Mouse (Mus musculus) heart, embryonic 12.5 days (tissue): ENCODE data around the gene Rnf24. TPM values are rescaled to one million over a fixed set of nuclear protein-coding genes. Genes with fewer than 3 reads are reported as not detected.

Experiments used
- ATAC-seq: fragments of 200-750 bp; cut with Nextera tagmentation; 2 replicates; pipeline ENCODE4 v1.8.0; 2017; ENCODE audit warnings: moderate TSS enrichment, moderate library complexity; ENCODE audit not compliant: insufficient number of reproducible peaks, low FRiP score
- H3K27ac ChIP-seq: fragments of 300-500 bp; sonication (generic); 2 replicates; pipeline ENCODE4 v1.5.1; 2016; ENCODE audit warnings: mild to moderate bottlenecking, moderate library complexity; ENCODE audit not compliant: poor library complexity, severe bottlenecking
- H3K27me3 ChIP-seq: fragments of 300-500 bp; sonication (generic); replicated peaks from 2 replicates; pipeline ENCODE4 v1.6.1; 2016; ENCODE audit warnings: mild to moderate bottlenecking, moderate library complexity
- H3K36me3 ChIP-seq: fragments of 300-500 bp; sonication (generic); 2 replicates; pipeline ENCODE4 v1.6.1; 2016; ENCODE audit warnings: mild to moderate bottlenecking, moderate library complexity
- H3K4me1 ChIP-seq: fragments of 300-500 bp; sonication (generic); replicated peaks from 2 replicates; pipeline ENCODE4 v1.6.1; 2016; ENCODE audit warnings: mild to moderate bottlenecking
- H3K4me2 ChIP-seq: fragments of 300-500 bp; sonication (generic); 2 replicates; pipeline ENCODE4 v1.6.1; 2016; ENCODE audit warnings: mild to moderate bottlenecking, moderate library complexity
- H3K4me3 ChIP-seq: fragments of 300-500 bp; sonication (generic); 2 replicates; pipeline ENCODE4 v1.5.1; 2016; ENCODE audit warnings: mild to moderate bottlenecking
- H3K9ac ChIP-seq: fragments of 300-500 bp; sonication (generic); 2 replicates; pipeline ENCODE4 v1.6.1; 2016; ENCODE audit warnings: mild to moderate bottlenecking, moderate library complexity
- H3K9me3 ChIP-seq: fragments of 300-500 bp; sonication (generic); replicated peaks from 2 replicates; pipeline ENCODE4 v1.6.1; 2016; ENCODE audit warnings: mild to moderate bottlenecking, moderate library complexity
- whole genome bisulfite sequencing: fragments of 180-500 bp; shearing (Covaris S2); methylation state at CpG from one replicate; pipeline ENCODE4 v1.1.7; 2016; 5-methylcytosine and 5-hydroxymethylcytosine counted together
- polyA plus RNA-seq: library from polyadenylated mRNA; unstranded; fragments of >200 nt; fragmentation: Nextera tagmentation; extraction: Ambion mirVana; gene quantifications from 2 replicates; pipeline ENCODE4 v1.2.1, GENCODE M21; 2016

Gene Rnf24
- polyA plus RNA-seq = 2.6 and 2.8 TPM in 2 replicates

DNA sequence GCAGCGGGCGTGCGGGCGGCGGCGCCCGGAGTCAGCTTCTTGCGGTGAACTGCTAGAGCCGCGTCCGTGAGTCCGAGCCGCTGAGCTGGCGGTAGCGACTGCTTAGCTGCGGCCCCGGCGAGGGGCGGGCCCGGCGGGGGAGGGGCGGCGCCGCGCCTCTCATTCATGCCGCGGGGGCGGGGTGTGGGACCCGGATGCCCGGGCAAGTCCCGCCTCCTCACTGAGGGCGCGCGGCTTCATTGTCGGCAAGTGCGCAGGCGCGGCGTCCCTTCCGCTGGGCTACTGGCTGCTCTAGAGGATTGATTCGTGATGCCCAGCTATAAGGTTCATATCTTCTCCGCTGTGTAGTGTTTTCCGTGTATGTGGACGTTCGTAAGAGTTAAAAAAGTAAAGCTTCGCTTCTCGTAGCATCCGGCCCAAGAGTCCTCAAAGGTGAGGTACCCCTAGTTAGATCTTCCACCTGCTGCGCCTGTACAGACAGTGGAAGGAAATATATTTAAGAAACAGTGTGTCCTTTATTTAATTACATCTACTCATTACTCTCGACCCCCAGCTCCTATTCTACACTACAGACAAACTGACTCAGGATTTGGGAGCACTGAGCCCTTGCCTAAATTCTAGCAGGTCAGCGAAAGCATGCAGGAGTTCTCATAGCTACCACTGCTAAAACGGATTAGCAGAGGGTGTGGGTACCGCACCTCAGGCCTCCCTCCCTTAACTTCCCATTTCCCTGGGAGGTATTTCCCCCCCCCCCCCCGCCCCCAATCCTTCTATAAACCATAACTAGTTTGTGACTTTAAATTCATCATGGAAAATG lies at the start of gene Rnf24:
Gene Rnf24 (minus strand): TSS at position 146 of the 817 bp plus-strand sequence.
- H3K36me3 ChIP-seq = no peaks in the 10 kb centered on the region
- peak within 1 kb of the TSS; percentile 71 for H3K4me3 ChIP-seq
- H3K4me2 ChIP-seq = peak within 1 kb of the TSS; percentile 89
- H3K9ac ChIP-seq = peak within 1 kb of the TSS; percentile 85
- H3K27me3 ChIP-seq = 0 out of 2 replicates have a peak, but pooled peaks cover 8% of the 10 kb centered on the region
- ATAC-seq = peak; percentile 99
- H3K9me3 ChIP-seq = no peaks in the 10 kb centered on the region
- H3K27ac ChIP-seq = peak within 1 kb of the TSS; percentile 76
- WGBS = 1% methylated on average over 53 of the region's 54 CpGs
- H3K4me1 ChIP-seq = peaks cover 20% of the 10 kb centered on the region

DNA sequence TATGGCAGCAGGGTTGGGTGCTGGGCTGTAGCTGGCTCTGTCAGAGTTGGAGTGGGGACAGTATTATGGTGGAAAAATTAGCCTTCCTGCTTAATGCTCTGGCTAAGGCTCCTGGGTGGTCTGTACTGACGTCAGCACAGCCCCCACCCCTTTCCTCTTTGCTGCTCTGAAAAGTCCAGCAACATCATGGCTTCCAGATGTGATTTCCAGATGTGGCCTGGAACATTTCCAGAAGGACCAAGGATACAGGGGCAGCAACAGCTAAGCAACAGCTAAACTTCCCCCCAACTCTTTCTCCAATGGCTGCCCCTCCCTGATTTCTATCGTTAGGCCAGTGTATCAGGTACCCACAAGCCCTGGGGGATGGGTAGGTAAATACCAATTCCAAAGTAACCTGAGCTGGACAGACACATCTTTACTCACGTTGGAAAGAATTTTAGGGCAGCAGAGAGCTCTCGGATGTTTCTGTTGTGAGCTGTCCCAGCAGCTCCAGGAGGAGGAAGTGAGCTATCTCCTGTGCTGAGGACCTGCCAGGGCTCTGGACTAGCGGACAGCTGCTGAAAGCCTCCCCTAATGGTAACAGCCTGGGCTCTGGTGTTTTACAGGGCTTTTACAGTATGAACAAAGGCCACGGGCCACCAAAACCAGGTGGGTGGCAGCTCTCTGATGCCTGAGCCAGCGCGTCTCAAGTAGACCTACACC lies 49.3 kb upstream of the Rnf24 start:
- Histone ChIP-seq H3K27ac (no peak overlapping the region), H3K4me1 (peaks cover 9% of the 10 kb centered on the region), H3K27me3 (peaks cover 7% of the 10 kb centered on the region; the same call in 1 of the 2 replicates), H3K4me2 (no peak overlapping the region), H3K4me3 (no peak overlapping the region), H3K9me3 (no peaks in the 10 kb centered on the region), H3K9ac (no peak overlapping the region), H3K36me3 (no peaks in the 10 kb centered on the region)
- ATAC-seq = 0 out of 2 replicates have a peak, but pooled peaks have one; percentile 53
- WGBS = 44% methylated on average over 8 of the region's 8 CpGs

DNA sequence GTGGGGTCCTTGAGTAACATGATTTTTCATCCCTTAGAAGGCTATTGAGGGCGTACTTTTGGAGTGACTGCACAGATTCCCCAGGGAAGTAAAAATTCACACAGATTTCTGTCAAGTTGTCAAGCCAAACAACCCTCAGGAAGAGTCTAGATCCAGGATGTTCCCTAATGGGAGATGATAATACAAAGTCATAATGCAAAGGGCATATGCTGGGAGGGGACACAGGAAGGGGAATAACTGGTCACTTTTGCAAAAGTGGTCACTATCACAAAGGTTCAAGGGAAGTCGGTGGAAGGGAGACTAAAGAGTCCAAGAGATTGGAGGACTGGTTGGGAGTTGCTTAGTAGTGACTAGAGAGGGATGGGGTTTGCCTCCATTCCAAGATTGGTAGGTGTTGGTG lies 48.2 kb upstream of the Rnf24 start:
- WGBS = 82% methylated on average over 2 of the region's 2 CpGs
- Histone ChIP-seq H3K36me3 (no peaks in the 10 kb centered on the region), H3K4me1 (peaks cover 12% of the 10 kb centered on the region), H3K9ac (no peak overlapping the region), H3K27me3 (peaks cover 7% of the 10 kb centered on the region; the same call in 1 of the 2 replicates), H3K4me2 (no peak overlapping the region), H3K4me3 (no peak overlapping the region), H3K9me3 (no peaks in the 10 kb centered on the region), H3K27ac (no peak overlapping the region)
- no peak for ATAC-seq

GRCm38 (mm10) chr2:131397323-131397848 lies 44.7 kb upstream of the Rnf24 start:
- WGBS = 79% methylated on average over 5 of the region's 5 CpGs
- no peak overlapping the region for H3K9ac ChIP-seq
- peaks cover 17% of the 10 kb centered on the region for H3K4me1 ChIP-seq

DNA sequence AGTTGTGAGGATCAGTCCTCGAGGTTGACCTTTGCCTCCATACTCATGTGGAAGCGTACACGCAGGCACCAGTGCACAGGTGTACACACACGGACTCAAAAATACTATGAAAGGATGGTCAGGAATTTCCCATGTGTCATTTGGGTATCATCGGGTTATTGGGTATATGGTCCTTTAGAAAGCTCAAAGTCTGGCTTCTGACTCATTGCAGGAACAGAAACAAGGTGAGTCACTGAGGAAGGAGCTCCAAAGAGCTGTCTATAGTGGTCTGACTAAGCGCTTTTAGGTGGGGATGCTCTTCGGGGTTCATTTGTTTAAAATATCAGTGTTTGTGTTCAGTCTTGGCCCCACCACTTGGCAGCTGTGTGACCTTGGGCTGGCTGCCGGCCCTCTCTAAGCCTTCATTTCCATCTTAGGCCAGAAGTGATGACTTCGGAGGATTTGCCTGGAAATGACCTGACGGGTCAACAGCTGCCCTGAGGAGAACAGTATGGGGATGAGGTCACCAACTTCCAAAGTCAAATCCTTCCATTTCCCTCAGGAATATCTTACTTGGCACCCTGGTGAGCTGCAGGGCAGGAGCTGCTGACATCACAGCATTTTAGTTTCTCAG lies 33.8 kb upstream of the Rnf24 start:
- no peak overlapping the region for H3K4me3 ChIP-seq
- 83% methylated on average over 10 of the region's 10 CpGs for WGBS
- peaks cover 6% of the 10 kb centered on the region; the same call in 1 of the 2 replicates for H3K27me3 ChIP-seq
- ATAC-seq = no peak
- H3K27ac ChIP-seq = no peak overlapping the region
- H3K9me3 ChIP-seq = no peaks in the 10 kb centered on the region
- H3K4me2 ChIP-seq = no peak overlapping the region
- no peaks in the 10 kb centered on the region for H3K4me1 ChIP-seq
- H3K9ac ChIP-seq = no peak overlapping the region
- H3K36me3 ChIP-seq = no peaks in the 10 kb centered on the region

More at GRCm38 (mm10) chr2:131397323-131397848, 44.7 kb upstream of the Rnf24 start:
- no peaks in the 10 kb centered on the region for H3K9me3 ChIP-seq
- H3K4me2 ChIP-seq = no peak overlapping the region
- no peak overlapping the region for H3K4me3 ChIP-seq
- H3K27ac ChIP-seq = no peak overlapping the region
- H3K36me3 ChIP-seq = no peaks in the 10 kb centered on the region
- H3K27me3 ChIP-seq = no peaks in the 10 kb centered on the region
- ATAC-seq = no peak

DNA sequence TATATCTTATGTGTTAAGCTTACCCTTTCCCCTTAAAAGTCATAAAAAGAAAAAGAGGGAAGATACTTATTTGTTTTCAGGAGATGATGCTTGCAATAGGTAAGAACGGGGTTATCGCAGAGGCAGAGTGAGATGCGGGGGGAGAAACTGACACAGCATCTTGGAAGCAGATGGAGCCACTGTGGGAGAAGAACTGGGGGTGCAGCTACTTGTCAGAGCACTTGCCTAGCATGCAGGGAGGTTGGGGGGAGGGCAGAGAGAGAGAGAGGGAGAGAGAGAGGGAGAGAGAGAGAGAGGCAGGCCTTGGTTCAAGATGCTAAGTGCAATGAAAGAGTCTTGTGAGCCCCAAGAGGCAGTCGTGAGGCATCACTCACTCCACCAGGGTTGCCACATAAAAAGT lies 32.5 kb upstream of the Rnf24 start:
- ATAC-seq = no peak
- no peak overlapping the region for H3K4me3 ChIP-seq
- H3K36me3 ChIP-seq = no peaks in the 10 kb centered on the region
- no peak overlapping the region for H3K4me2 ChIP-seq
- WGBS = 82% methylated on average over 4 of the region's 4 CpGs
- no peak overlapping the region for H3K9ac ChIP-seq
- peaks cover 6% of the 10 kb centered on the region; the same call in 1 of the 2 replicates for H3K27me3 ChIP-seq
- H3K9me3 ChIP-seq = no peaks in the 10 kb centered on the region
- no peaks in the 10 kb centered on the region for H3K4me1 ChIP-seq
- no peak overlapping the region for H3K27ac ChIP-seq

DNA sequence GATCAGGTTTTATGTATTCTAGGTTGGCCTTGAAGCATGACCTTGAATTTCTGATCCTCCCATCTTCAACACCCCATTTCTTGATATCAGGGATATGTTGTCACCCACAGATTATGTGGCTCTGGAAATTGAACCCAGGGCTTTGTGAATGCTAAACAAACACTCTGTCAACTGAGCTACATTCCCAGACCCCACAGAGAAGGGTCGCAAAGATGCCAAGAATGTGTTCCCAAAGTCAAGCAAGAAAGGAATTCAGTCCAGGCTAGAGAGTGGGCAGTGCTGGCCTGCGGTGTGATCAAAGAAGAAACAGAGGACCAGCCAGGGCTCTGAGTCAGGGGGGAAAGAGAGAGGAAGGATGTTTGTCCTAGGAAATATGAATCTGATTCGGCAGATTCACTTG lies 26.8 kb upstream of the Rnf24 start:
- ATAC-seq = no peak
- H3K4me2 ChIP-seq = no peak overlapping the region

DNA sequence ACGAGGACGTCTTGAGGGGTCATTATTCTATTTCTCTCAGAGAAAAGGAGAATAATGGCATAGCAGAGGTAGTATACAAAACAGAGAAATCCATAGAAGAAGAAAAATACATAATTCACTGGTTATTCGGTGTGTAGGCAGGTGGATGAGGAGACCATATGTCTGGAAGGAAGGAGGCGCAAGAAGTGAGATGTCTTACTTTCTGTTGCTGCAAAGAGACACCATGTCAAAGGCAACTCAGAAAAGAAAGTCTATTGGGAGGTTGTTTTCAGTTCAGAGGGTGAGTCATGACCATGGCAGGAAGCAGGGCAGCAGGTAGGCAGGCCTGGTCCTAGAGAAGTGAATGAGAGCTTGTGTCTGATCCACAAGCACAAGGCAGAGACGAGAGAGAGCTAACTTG lies 26.2 kb upstream of the Rnf24 start:
- no peak overlapping the region for H3K9ac ChIP-seq
- H3K4me1 ChIP-seq = no peaks in the 10 kb centered on the region
- H3K4me2 ChIP-seq = no peak overlapping the region
- 83% methylated on average over 5 of the region's 5 CpGs for WGBS
- no peaks in the 10 kb centered on the region; the same call in 1 of the 2 replicates for H3K9me3 ChIP-seq
- no peaks in the 10 kb centered on the region for H3K36me3 ChIP-seq
- no peak overlapping the region for H3K27ac ChIP-seq
- no peak for ATAC-seq
- no peak overlapping the region for H3K4me3 ChIP-seq
- H3K27me3 ChIP-seq = no peaks in the 10 kb centered on the region

More for the DNA sequence above, 26.8 kb upstream of the Rnf24 start:
- Histone ChIP-seq H3K9me3 (no peaks in the 10 kb centered on the region), H3K27ac (no peak overlapping the region), H3K9ac (no peak overlapping the region), H3K27me3 (no peaks in the 10 kb centered on the region), H3K4me1 (no peaks in the 10 kb centered on the region), H3K36me3 (no peaks in the 10 kb centered on the region), H3K4me3 (no peak overlapping the region)
- WGBS = 62% methylated on average over 3 of the region's 3 CpGs

- H3K27ac ChIP-seq = no peak overlapping the region
- no peaks in the 10 kb centered on the region for H3K4me1 ChIP-seq
- H3K36me3 ChIP-seq = no peaks in the 10 kb centered on the region
- H3K9me3 ChIP-seq = peaks cover 2% of the 10 kb centered on the region; the same call in 1 of the 2 replicates
- ATAC-seq = no peak
- H3K4me3 ChIP-seq = no peak overlapping the region
- no peaks in the 10 kb centered on the region for H3K27me3 ChIP-seq
- H3K4me2 ChIP-seq = no peak overlapping the region
- 57% methylated on average over 6 of the region's 6 CpGs for WGBS
- no peak overlapping the region for H3K9ac ChIP-seq
These were observed 24.4 kb upstream of the Rnf24 start for GRCm38 (mm10) chr2:131377055-131377454.

DNA sequence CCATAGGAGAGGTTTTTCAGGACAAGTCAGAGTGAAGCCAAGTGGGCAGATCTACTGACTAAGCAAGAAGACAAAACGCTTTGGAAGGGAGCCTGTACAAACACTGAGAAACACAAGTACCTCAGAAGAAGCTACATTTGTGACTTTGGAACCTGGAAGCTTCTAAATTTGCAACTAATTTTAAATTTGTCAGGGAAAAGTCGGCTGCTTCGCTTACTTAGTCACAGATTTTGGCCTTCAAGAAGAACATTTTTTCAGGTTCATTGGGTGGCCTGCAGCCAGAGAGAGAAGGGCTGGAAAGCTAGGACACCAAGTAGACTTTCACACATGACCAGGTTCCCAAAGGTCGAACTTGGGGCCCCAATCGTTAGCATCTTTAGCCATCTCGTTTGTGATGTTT lies 21.0 kb upstream of the Rnf24 start:
- no peak overlapping the region for H3K4me2 ChIP-seq
- no peak overlapping the region for H3K4me3 ChIP-seq
- H3K36me3 ChIP-seq = no peaks in the 10 kb centered on the region
- H3K27me3 ChIP-seq = no peaks in the 10 kb centered on the region
- H3K9ac ChIP-seq = no peak overlapping the region
- 80% methylated on average over 6 of the region's 6 CpGs for WGBS
- ATAC-seq = no peak
- H3K4me1 ChIP-seq = no peaks in the 10 kb centered on the region
- H3K9me3 ChIP-seq = peaks cover 2% of the 10 kb centered on the region; the same call in 1 of the 2 replicates
- no peak overlapping the region for H3K27ac ChIP-seq
